Mouse (Mus musculus) liver, postnatal 0 days (tissue): ENCODE data around the gene Slc44a5. TPM values are rescaled to one million over a fixed set of nuclear protein-coding genes. Genes with fewer than 3 reads are reported as not detected.

Experiments used
- ATAC-seq: fragments of 200-750 bp; cut with Nextera tagmentation; 2 replicates; pipeline ENCODE4 v1.8.0; 2017; ENCODE audit warnings: mild to moderate bottlenecking, moderate library complexity
- DNase-seq: peaks from one replicate; pipeline ENCODE4 v3.0.0-alpha.2; 2016
- H3K27ac ChIP-seq: fragments of 300-500 bp; sonication (generic); 2 replicates; pipeline ENCODE4 v1.5.1; 2014; ENCODE audit warnings: antibody characterized with exemption, moderate library complexity, mild to moderate bottlenecking, low read depth
- H3K27me3 ChIP-seq: fragments of 300-500 bp; sonication (generic); 2 replicates; pipeline ENCODE4 v1.6.1; 2014; ENCODE audit warnings: low read length, control low read depth, mixed read lengths; ENCODE audit not compliant: insufficient read depth
- H3K36me3 ChIP-seq: fragments of 300-500 bp; sonication (generic); replicated peaks from 2 replicates; pipeline ENCODE4 v1.6.1; 2014; ENCODE audit warnings: mild to moderate bottlenecking, control low read depth, low read length, moderate library complexity, mixed read lengths; ENCODE audit not compliant: insufficient read depth
- H3K4me1 ChIP-seq: fragments of 300-500 bp; sonication (generic); 2 replicates; pipeline ENCODE4 v1.6.1; 2014; ENCODE audit warnings: antibody characterized with exemption, mild to moderate bottlenecking, control low read depth; ENCODE audit not compliant: insufficient read depth
- H3K4me2 ChIP-seq: fragments of 300-500 bp; sonication (generic); 2 replicates; pipeline ENCODE4 v1.6.1; 2014; ENCODE audit warnings: low read depth, mild to moderate bottlenecking, low read length, moderate library complexity, mixed read lengths
- H3K4me3 ChIP-seq: fragments of 300-500 bp; sonication (generic); 2 replicates; pipeline ENCODE4 v1.5.1; 2014; ENCODE audit warnings: low read depth, low read length
- H3K9ac ChIP-seq: fragments of 300-500 bp; sonication (generic); replicated peaks from 2 replicates; pipeline ENCODE4 v1.6.1; 2014; ENCODE audit warnings: mild to moderate bottlenecking, moderate library complexity
- H3K9me3 ChIP-seq: fragments of 300-500 bp; sonication (generic); 2 replicates; pipeline ENCODE4 v1.6.1; 2016; ENCODE audit warnings: mild to moderate bottlenecking, control low read depth, low read length, mixed read lengths
- CTCF ChIP-seq: sonication (generic); IDR thresholded peaks from 2 replicates; pipeline ENCODE4 v1.5.1; 2016; ENCODE audit warnings: antibody characterized with exemption, low read depth
- EP300 ChIP-seq: IDR thresholded peaks from 2 replicates; pipeline ENCODE4 v1.6.1; 2016; ENCODE audit warnings: antibody characterized with exemption, low read depth, mild to moderate bottlenecking
- WGBS: fragments of 180-500 bp; shearing (Covaris S2); extraction: QIAGEN DNeasy Blood & Tissue Kit; methylation state at CpG from one replicate; pipeline ENCODE4 v1.1.7; 2014; ENCODE audit not compliant: insufficient replicate concordance; 5-methylcytosine and 5-hydroxymethylcytosine counted together
- polyA plus RNA-seq: library from polyadenylated mRNA; unstranded; fragments of >200 nt; fragmentation: Nextera tagmentation; extraction: Ambion mirVana; gene quantifications from 2 replicates; pipeline ENCODE4 v1.2.1, GENCODE M21; 2015

The Slc44a5 gene
- polyA plus RNA-seq, 1 experiment from 2014 or later, result 0.02 TPM

DNA sequence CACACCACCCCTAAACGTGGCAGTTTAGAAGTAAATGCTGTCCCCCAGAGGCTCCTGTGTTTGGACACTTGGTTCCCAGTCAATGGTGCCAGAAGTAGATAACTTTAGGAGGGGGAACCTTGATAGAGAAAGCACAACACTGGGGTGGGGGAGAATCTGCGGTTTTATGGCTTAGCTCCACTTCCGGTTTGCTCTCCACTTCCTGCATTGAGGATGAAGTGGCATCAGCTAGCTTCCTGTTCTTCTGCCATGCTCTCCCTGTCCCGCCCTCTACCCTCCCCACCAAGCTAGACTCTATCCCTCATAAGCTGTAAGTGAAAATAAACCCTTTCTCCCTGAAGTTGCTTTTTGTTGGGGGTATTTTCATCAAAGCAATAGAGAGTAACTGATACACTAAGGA is 327.9 kb downstream of the Slc44a5 start:
- Histone ChIP-seq H3K9me3 (no peaks in the 10 kb centered on the region), H3K27ac (no peak overlapping the region), H3K9ac (no peak overlapping the region), H3K4me1 (no peaks in the 10 kb centered on the region), H3K4me2 (no peak overlapping the region), H3K4me3 (no peak overlapping the region), H3K27me3 (no peaks in the 10 kb centered on the region), H3K36me3 (no peaks in the 10 kb centered on the region)
- DNase-seq (no peak), ATAC-seq (no peak)
- TF ChIP-seq EP300 (no peak), CTCF (no peak)
- 48% methylated on average over 4 of the region's 4 CpGs for WGBS

DNA sequence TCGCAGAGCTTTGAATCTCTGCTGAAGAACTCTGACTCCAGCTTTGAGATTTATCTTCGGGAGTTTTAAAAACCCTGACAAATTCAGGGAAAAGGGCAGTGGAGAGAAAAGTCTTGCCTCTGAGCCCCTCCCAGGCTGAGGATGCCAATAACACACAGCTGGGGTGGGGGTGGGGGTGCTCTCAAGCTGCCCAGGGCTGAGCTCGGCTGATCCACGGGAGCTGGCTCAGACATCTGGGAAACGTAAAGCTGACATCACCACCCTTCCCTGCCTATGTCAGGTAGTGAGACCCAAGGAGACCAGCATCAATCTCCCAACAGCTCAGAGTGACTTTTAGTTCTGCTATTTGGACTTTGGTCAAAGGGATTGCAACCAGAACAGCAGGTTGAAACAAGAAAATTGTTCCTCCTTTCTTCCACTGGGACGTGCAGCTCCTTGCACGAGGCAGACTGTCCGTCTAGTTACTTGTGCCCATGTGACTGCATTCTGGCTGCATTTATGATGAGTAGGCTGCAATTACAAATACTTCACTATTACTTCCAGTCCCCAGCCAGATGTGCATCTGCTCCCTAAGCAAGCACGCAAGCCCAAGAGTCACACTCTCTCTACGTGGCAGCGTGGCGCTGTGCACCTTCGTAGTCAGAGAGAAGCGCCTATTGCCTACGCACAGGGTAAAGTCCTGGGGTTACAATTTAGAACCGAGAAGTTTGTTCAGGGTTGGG is 332.1 kb downstream of the Slc44a5 start:
- no peaks in the 10 kb centered on the region for H3K4me1 ChIP-seq
- no peaks in the 10 kb centered on the region for H3K9me3 ChIP-seq
- H3K36me3 ChIP-seq, result no peaks in the 10 kb centered on the region
- H3K9ac ChIP-seq, result no peak overlapping the region
- H3K4me3 ChIP-seq, result no peak overlapping the region
- H3K27me3 ChIP-seq, result no peaks in the 10 kb centered on the region
- no peak overlapping the region for H3K4me2 ChIP-seq
- H3K27ac ChIP-seq, result no peak overlapping the region
- no peak for ATAC-seq
- no peak for DNase-seq
- 68% methylated on average over 16 of the region's 16 CpGs for WGBS
- TF ChIP-seq EP300 (no peak), CTCF (no peak)

DNA sequence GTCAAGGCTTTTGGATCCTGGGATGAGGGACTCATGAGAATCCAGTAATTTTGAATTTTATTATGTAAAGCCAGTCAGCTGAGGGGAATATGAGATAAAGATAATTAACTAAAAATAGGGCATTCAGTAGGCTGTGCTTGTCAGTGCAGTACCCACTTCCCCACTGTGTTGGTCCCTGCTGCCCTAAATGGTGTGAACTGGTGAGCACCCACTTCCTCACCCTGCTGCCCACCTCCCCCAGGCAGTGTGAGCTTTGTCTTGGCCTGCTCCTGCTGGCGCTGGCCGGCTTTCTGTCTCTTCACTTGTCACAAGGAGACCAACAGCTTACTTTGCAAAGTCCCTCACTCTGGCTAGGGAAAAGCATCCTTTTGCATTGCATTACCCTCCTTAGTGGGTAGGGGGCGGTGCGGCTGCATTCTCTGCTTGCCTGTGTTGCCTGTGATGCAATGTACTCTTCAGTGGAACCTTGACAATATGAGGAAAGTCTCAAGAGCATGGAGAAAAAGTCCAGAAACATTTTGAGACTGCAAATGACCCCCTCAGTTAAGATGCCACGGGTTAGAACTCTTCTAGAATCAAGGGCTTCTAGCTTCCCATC is 344.5 kb downstream of the Slc44a5 start:
- TF ChIP-seq EP300 (no peak), CTCF (peak; percentile 49)
- Histone ChIP-seq H3K4me2 (no peak overlapping the region), H3K9ac (no peak overlapping the region), H3K4me3 (no peak overlapping the region), H3K4me1 (no peaks in the 10 kb centered on the region), H3K9me3 (no peaks in the 10 kb centered on the region), H3K27ac (no peak overlapping the region), H3K27me3 (peaks cover 9% of the 10 kb centered on the region; the same call in 1 of the 2 replicates), H3K36me3 (no peaks in the 10 kb centered on the region)
- no peak for DNase-seq
- 17% methylated on average over 5 of the region's 5 CpGs for WGBS
- ATAC-seq, result no peak

Other genes with a start within 250 kb of the Slc44a5 start
- gene St6galnac3, start 248.3 kb upstream of the Slc44a5 start, polyA plus RNA-seq, result 4.5 and 5.0 TPM in 2 replicates
- 0.40 and 0.66 TPM in 2 replicates for gene Asb17, start 129.2 kb upstream of the Slc44a5 start, polyA plus RNA-seq
- not detected in 2 replicates for gene Msh4, start 67.3 kb upstream of the Slc44a5 start, polyA plus RNA-seq
- gene Rabggtb, start 60.4 kb upstream of the Slc44a5 start, polyA plus RNA-seq, result 28.7 and 31.8 TPM in 2 replicates
- 271 and 289 TPM in 2 replicates for gene Acadm, start 28.8 kb upstream of the Slc44a5 start, polyA plus RNA-seq